Mouse (Mus musculus) left cerebral cortex, postnatal 25 days (tissue): ENCODE results near the gene Art2b. TPM values are rescaled to one million over a fixed set of nuclear protein-coding genes. Genes with fewer than 3 reads are reported as not detected.
"Not testable (repeated sequence)": the region's sequence is repeated elsewhere in the genome, so short reads cannot be mapped to it uniquely, and the experiment has no call there.

Experiments
- DNase-seq, 2 experiments: peaks; one replicate each; pipeline ENCODE4 v3.0.0; 2022; ENCODE audit warnings: low spot score in 2 of 2, mixed read lengths in 1 of 2
- intact Hi-C: fragments of 180-260 bp; cut with DNase I; formaldehyde crosslinking; loops from one replicate; pipeline ENCODE4 v1.15.1; 2025
- total RNA-seq, 2 experiments: library from RNA; stranded (reverse); gene quantifications; 2 replicates each; pipeline ENCODE4 v1.2.3; 2021

Art2b gene
- total RNA-seq = not detected

DNA sequence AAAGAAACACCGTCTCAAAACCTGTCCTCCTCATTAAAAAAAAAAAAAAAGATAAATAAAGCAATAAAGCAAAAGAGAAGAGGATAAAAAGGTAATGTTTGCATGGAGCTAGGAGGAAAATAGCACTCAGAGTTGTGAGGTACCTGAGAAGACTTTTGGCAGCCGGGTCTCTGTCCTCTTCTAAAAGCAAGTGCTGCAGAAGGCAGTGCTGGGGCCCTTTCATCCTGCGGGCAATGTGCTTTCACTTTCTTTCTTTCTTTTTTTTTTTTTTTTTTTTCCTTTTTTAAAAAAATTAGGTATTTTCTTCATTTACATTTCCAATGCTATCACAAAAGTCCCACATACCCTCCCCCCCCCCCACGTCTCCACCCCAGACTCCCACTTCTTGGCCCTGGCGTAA is at the start of gene Art2b:
Gene Art2b (minus strand): TSS at position 193 of the 400 bp plus-strand sequence.
- intact Hi-C loops = no loop called here
- no peak for DNase-seq

- DNase-seq = no peak
- intact Hi-C loops = no loop called here
Measured at GRCm38 (mm10) chr7:101634513-101634912, 49.1 kb upstream of the Art2b start.

DNA sequence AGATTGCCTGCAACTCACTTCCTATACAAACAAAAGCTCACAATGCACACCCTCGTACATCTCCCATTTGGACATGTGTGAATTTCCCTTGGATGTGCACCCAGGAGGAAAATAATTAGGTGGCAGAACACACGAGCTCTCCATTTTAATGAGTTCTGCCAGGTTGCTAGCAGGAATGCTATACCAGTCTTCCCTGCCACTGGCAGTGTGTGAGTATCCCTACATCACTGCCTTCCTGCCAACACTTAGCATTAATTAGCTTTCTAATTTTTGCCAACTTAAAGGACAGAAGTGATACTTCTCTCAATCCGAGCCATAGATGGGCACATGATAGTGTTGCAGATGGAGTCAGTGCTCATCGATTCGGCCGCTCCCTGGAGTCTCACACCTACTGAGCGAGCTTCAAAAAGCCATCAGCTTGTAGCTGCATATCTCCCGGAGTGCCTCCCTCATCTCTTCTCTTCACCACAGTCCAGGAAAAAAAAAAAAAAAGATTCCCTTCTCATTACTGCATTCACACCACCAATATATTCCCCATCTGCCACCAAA is 48.3 kb upstream of the Art2b start:
- DNase-seq = no peak

GRCm38 (mm10) chr7:101628481-101628880 is 43.1 kb upstream of the Art2b start:
- no peak for DNase-seq
- intact Hi-C loops = no loop called here

More for the DNA sequence above, 48.3 kb upstream of the Art2b start:
- intact Hi-C loops = no loop called here

DNA sequence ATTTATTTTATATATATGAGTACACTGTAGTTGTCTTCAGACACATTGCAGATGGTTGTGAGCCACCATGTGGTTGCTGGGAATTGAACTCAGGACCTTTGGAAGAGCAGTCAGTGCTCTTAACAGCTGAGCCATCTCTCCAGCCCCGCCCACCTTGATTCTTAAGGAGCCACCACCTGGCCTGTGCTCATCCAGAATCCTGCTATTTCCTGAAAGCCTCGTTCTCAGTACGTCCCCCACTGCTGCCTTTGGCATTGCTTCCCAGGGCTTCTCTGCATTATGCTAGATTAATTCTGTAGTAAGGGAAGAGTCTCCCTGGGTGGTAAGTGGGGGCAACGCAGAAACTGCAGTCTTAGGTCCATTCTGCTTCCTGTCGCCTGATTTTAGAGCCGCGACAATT is 41.8 kb upstream of the Art2b start:
- DNase-seq, intact Hi-C loops: not testable (repeated sequence)

- intact Hi-C loops = no loop called here
- DNase-seq = no peak
Measured at GRCm38 (mm10) chr7:101624283-101624682, 38.9 kb upstream of the Art2b start.

DNA sequence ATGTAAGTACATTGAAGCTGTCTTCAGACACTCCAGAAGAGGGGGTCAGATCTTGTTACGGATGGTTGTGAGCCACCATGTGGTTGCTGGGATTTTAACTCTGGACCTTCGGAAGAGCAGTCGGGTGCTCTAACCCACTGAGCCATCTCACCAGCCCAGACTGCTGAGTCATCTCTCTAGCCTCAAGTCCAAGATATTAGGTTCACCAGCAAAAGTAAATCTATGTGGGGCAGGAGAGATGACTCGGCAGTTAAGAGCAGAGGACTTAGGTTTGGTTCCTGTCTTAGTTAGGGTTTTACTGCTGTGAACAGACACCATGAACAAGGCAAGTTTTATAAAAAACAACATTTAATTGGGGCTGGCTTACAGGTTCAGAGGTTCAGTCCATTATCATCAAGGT is 36.5 kb upstream of the Art2b start:
- not testable (repeated sequence) for DNase-seq
- intact Hi-C loops = loop anchor here (2.0 kb wide), 1 partner anchor 171 kb away; no protein-coding TSS in a partner anchor

GRCm38 (mm10) chr7:101620373-101620772 is 35.0 kb upstream of the Art2b start:
- intact Hi-C loops = loop anchor here (2.0 kb wide), 1 partner anchor 170 kb away; no protein-coding TSS in a partner anchor

GRCm38 (mm10) chr7:101618273-101618672 is 32.9 kb upstream of the Art2b start:
- DNase-seq = no peak
- intact Hi-C loops = loop anchor here (1.0 to 2.0 kb wide), 2 partner anchors 77 to 205 kb away; no protein-coding TSS in a partner anchor

More at GRCm38 (mm10) chr7:101620373-101620772, 35.0 kb upstream of the Art2b start:
- DNase-seq = peak; percentile 74 to 84

DNA sequence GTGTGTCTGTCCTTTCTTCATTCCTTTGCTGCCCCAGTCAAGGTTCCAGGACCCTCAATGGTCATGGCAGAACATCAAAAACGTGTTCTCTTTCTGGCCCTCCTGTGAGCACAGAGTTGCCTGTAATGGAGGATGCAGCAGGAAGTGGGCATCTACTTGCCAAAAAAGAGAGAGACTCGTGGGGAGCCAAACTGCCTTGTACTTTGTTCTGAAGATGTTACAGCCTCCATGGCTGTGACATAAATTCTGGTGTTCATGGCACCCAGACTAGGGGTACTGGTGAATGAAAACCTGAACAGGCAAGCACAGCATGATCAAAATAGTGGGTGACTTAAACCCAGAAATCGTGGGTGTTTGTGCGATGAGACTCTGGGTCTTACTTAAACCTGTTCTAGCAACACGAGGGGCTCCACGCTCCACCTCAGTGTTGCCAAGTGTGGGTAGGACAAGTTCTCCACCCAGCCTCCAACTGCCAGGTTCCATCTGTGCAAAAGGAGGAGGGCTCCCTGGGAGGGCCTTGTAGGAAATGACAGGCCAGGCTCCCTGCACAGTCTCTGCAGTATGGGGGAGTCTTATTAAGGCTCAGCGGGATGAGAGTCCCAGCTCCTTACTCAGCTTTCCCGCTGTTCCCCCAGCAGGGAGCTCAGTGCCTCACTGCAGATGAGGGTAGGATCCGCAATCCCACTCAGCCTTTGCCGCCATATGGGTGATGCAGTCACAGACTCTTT is 32.2 kb upstream of the Art2b start:
- DNase-seq = peak; percentile 60 to 94
- intact Hi-C loops = loop anchor here (1.0 to 2.0 kb wide), 2 partner anchors 76 to 205 kb away; no protein-coding TSS in a partner anchor

GRCm38 (mm10) chr7:101616136-101616835 is 30.9 kb upstream of the Art2b start:
- DNase-seq = no peak
- intact Hi-C loops = no loop called here

GRCm38 (mm10) chr7:101615406-101615805 is 30.0 kb upstream of the Art2b start:
- DNase-seq = no peak
- intact Hi-C loops = no loop called here

- intact Hi-C loops, DNase-seq: not testable (repeated sequence)
Measured at GRCm38 (mm10) chr7:101612786-101613527, 27.6 kb upstream of the Art2b start.

GRCm38 (mm10) chr7:101607845-101608244 is 22.4 kb upstream of the Art2b start:
- no peak for DNase-seq
- intact Hi-C loops = no loop called here

DNA sequence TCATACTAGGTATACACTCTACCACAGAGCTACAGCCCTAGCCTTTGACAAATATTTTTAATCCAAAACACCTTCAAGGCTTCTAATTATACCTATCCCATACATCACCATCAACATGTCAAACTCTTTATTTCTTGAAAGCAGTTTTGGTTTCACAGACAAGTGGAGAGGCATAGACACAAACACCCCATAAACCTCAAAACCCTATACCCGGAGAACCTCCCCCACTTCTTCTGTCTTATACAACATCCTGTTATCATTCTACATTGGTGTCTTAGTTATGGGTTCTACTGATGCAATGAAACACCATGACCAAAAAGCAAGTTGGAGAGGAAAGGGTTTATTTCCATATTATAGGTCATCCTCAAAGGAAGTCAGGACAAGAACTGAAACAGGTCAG is 15.0 kb upstream of the Art2b start:
- no peak for DNase-seq
- intact Hi-C loops = no loop called here

DNA sequence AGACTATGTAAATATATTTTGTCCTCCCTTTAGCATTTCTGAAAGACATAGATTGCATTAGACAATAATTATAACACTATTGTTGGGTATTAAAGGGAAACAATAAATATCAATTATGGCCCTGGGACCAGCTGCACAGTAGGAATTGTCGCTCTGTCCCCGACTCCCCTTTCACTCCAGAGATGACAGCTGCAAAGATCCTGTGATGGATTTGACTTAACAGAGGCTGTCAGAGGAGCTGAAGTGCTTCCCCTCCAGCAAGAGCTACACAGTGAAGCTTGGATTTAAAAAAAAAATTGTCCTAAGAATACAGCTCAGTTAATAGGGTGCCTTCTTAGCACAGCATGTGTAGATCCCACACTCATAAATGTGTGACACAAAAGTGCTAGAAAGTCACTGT is 13.1 kb upstream of the Art2b start:
- no peak for DNase-seq
- intact Hi-C loops = no loop called here

- intact Hi-C loops = no loop called here
- no peak for DNase-seq
Measured at GRCm38 (mm10) chr7:101594969-101595368, 9.6 kb upstream of the Art2b start.

DNA sequence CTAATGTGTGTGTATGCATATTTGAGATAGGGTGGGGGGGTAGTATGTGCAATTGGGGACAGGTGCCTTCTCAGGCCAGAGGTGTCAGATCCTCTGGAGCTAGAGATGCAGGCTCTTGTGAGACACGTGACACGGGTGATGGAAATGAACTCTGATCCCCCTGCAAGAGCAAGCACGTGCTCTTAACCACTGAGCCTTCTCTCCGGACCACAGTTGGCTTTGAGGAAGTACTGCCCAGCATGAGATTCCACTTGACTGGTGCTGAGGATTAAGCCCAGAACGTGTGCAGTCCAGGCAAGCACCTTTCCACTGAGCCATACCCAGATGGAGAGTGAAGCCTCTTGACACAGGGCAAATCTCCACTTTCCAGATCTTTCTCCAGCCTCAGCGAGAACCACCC is 1.1 kb downstream of the Art2b start:
- intact Hi-C loops = loop anchor here (1.0 kb wide), 1 partner anchor 26 kb away; no protein-coding TSS in a partner anchor
- not testable (repeated sequence) for DNase-seq

- intact Hi-C loops = no loop called here
- no peak for DNase-seq
Measured at GRCm38 (mm10) chr7:101582012-101582411, 3.4 kb downstream of the Art2b start.

GRCm38 (mm10) chr7:101580863-101581262 is 4.5 kb downstream of the Art2b start:
- intact Hi-C loops, DNase-seq: not testable (repeated sequence)
